Mouse (Mus musculus) ovary, postnatal 36 days (tissue): ENCODE data around the gene Iscu.

Experiments used
- DNase-seq: peaks from one replicate; pipeline ENCODE4 v3.0.0; 2022; ENCODE audit warnings: low spot score, mixed read lengths

Iscu gene

DNA sequence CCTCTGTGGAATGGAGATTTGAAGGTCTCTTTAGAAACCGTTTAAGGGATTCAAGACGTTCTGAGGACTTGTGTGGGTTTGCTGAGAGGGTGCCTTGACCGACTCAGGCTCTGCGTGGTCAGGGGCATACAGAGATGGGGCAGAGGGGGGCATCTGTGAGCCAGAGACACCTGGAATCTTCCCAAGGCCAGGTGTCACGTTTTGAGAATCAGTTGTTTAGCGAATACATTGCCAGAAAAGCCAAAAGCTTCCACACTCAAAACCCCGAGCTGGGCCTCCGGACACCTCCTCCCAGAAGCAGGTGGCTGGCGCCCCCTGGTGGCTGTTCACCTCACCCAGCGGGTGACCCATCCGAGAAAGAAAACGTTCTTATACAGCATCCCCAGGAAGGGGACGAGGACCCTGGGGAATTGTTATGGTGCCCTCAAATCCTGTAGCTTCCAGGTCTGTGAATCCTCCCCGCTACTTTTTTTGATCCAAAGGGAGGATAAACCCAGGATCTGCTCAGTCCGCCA is 43.1 kb downstream of the Iscu start:
- DNase-seq, result peak; percentile 79

GRCm38 (mm10) chr5:113818572-113818971 is 46.0 kb downstream of the Iscu start:
- DNase-seq, result no peak

GRCm38 (mm10) chr5:113824228-113824627 is 51.7 kb downstream of the Iscu start:
- no peak for DNase-seq

GRCm38 (mm10) chr5:113825558-113825957 is 53.0 kb downstream of the Iscu start:
- DNase-seq, result no peak

- no peak for DNase-seq
Observed at GRCm38 (mm10) chr5:113826619-113827018, 54.1 kb downstream of the Iscu start.
